Mouse (Mus musculus) erythroblast, embryonic 14.5 days (primary cell): ENCODE results near the gene C2cd5.

Source experiments
- GATA1 ChIP-seq: IDR thresholded peaks from 2 replicates; pipeline ENCODE4 v1.6.1; 2012; ENCODE audit warnings: low read length, inconsistent platforms, mixed read lengths
- TAL1 ChIP-seq: IDR thresholded peaks from 3 replicates; pipeline ENCODE4 v1.6.1; 2012; ENCODE audit warnings: low read length, inconsistent platforms, mixed read lengths

DNA sequence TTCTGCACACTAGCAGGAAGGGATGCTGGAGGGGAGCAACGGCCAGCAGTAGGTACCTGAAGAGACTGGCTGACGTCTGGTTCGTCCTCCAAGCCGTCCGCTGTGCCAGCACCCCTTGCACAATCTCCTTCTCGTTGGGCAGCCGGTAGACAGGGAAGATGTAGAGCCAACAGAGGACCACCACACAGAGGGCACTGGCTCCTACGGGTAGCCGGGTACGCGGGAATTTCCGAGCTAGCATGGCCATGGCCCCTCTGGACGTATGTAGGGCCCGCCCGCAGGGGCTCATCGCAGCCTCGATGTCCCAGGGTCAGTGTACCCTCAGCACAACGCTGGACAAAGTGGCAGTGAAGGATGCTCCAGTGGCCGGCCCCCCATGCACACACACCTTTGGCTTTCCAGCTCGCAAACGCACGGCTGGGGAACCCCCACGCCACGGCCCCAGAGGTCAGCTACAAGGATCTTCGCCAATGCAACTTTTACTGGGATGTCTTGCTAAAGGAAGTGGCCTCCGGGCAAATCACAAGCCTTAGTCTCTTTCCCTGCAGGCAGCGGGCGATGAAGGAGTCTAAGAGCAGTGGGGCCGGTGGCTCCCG is 136.4 kb downstream of the C2cd5 start:
- no peak for TF ChIP-seq GATA1
- no peak for TF ChIP-seq TAL1
